Mouse (Mus musculus) myocyte (in vitro differentiated cells): ENCODE measurements at regions not wholly inside any gene's neighbourhood (a gene's known extent, or its start where the extent isn't known, plus 50 kb on each side); places are given as distances from the start of the nearest gene placed in this dataset.
A peak's percentile ranks its signal among the peaks of the same experiment; 100 is the strongest.

Experiments
- H3K27me3 ChIP-seq: one replicate; pipeline ENCODE4 v1.6.1; 2011; ENCODE audit not compliant: control insufficient read depth, insufficient read depth, insufficient read length
- H3K36me3 ChIP-seq: one replicate; pipeline ENCODE4 v1.6.1; 2011; ENCODE audit not compliant: control insufficient read depth, insufficient read depth
- H3K4me2 ChIP-seq: one replicate; pipeline ENCODE4 v1.6.1; 2011; ENCODE audit warnings: low read depth, control low read depth
- H3K4me3 ChIP-seq: one replicate; pipeline ENCODE4 v1.5.1; 2011; ENCODE audit warnings: mild to moderate bottlenecking, control low read depth, moderate library complexity
- H3K79me2 ChIP-seq: one replicate; pipeline ENCODE4 v1.6.1; 2011; ENCODE audit not compliant: control insufficient read depth, insufficient read depth
- H3ac ChIP-seq: one replicate; pipeline ENCODE4 v1.6.1; 2011; ENCODE audit not compliant: control insufficient read depth, insufficient read length
- CEBPB ChIP-seq: IDR thresholded peaks from 2 replicates; pipeline ENCODE4 v1.6.1; 2011; ENCODE audit warnings: mild to moderate bottlenecking, moderate library complexity; ENCODE audit not compliant: poor library complexity, insufficient read depth, severe bottlenecking
- E2F4 ChIP-seq: IDR thresholded peaks from one replicate; pipeline ENCODE4 v1.6.1; 2011; ENCODE audit warnings: mild to moderate bottlenecking, control low read depth, moderate library complexity; ENCODE audit not compliant: insufficient read depth
- MAX ChIP-seq: IDR thresholded peaks from one replicate; pipeline ENCODE4 v1.6.1; 2011; ENCODE audit warnings: low read depth, mild to moderate bottlenecking, control low read depth
- MYOD1 ChIP-seq, 3 experiments: IDR thresholded peaks; one replicate each; pipeline ENCODE4 v1.6.1; 2011; ENCODE audit warnings: control low read depth in 2 of 3, low read depth in 2 of 3, mild to moderate bottlenecking in 2 of 3, moderate library complexity in 1 of 3; ENCODE audit not compliant: insufficient read length in 2 of 3, control insufficient read depth in 1 of 3
- MYOG ChIP-seq, 3 experiments: IDR thresholded peaks; one replicate each; pipeline ENCODE4 v1.6.1; 2011; ENCODE audit warnings: control low read depth in 2 of 3, low read depth in 2 of 3, mild to moderate bottlenecking in 2 of 3; ENCODE audit not compliant: insufficient read length in 2 of 3, control insufficient read depth in 1 of 3, insufficient read depth in 1 of 3
- POLR2A ChIP-seq: IDR thresholded peaks from one replicate; pipeline ENCODE4 v1.6.1; 2011; ENCODE audit warnings: low read depth, mild to moderate bottlenecking, control low read depth, moderate library complexity; ENCODE audit not compliant: insufficient read length
- POLR2AphosphoS2 ChIP-seq: IDR thresholded peaks from one replicate; pipeline ENCODE4 v1.6.1; 2011; ENCODE audit warnings: low read depth, control low read depth; ENCODE audit not compliant: insufficient read length
- REST ChIP-seq: IDR thresholded peaks from one replicate; pipeline ENCODE4 v1.6.1; 2011; ENCODE audit warnings: mild to moderate bottlenecking, control low read depth, moderate library complexity; ENCODE audit not compliant: insufficient read depth, insufficient read length
- SRF ChIP-seq: IDR thresholded peaks from one replicate; pipeline ENCODE4 v1.6.1; 2011; ENCODE audit warnings: low read depth; ENCODE audit not compliant: control insufficient read depth, insufficient read length
- TCF12 ChIP-seq: IDR thresholded peaks from one replicate; pipeline ENCODE4 v1.6.1; 2011; ENCODE audit warnings: mild to moderate bottlenecking, control low read depth; ENCODE audit not compliant: poor library complexity, insufficient read depth, severe bottlenecking
- TCF3 ChIP-seq: IDR thresholded peaks from one replicate; pipeline ENCODE4 v1.6.1; 2011; ENCODE audit warnings: low read depth, control low read depth; ENCODE audit not compliant: insufficient read length
- USF1 ChIP-seq: IDR thresholded peaks from one replicate; pipeline ENCODE4 v1.6.1; 2011; ENCODE audit warnings: low read depth, mild to moderate bottlenecking, control low read depth, moderate library complexity

- H3K4me2 ChIP-seq = no peak overlapping the region
- H3K27me3 ChIP-seq = no peaks in the 10 kb centered on the region
- H3K79me2 ChIP-seq = no peaks in the 10 kb centered on the region
- H3ac ChIP-seq = no peak overlapping the region
- no peak overlapping the region for H3K4me3 ChIP-seq
- no peak for TF ChIP-seq TCF3
- TF ChIP-seq TCF12 = no peak
- TF ChIP-seq MYOD1 (IDR thresholded peaks at IDR 0.05; ENCODE audit: control insufficient read depth in 1 of 3, insufficient read length in 2 of 3, low read depth in 2 of 3) = no peak
- TF ChIP-seq SRF = no peak
- no peak for TF ChIP-seq POLR2AphosphoS2
- TF ChIP-seq POLR2A = no peak
- no peak for TF ChIP-seq MYOG (IDR thresholded peaks at IDR 0.05; ENCODE audit: control insufficient read depth in 1 of 3, insufficient read depth in 1 of 3, insufficient read length in 2 of 3, low read depth in 2 of 3)
- TF ChIP-seq CEBPB = no peak
- no peak for TF ChIP-seq USF1
- TF ChIP-seq E2F4 = no peak
- TF ChIP-seq MAX = no peak
- no peak for TF ChIP-seq REST
- H3K36me3 ChIP-seq = no peaks in the 10 kb centered on the region
Measured at GRCm38 (mm10) chr1:45023336-45023735, 288.0 kb upstream of the Col3a1 start.

DNA sequence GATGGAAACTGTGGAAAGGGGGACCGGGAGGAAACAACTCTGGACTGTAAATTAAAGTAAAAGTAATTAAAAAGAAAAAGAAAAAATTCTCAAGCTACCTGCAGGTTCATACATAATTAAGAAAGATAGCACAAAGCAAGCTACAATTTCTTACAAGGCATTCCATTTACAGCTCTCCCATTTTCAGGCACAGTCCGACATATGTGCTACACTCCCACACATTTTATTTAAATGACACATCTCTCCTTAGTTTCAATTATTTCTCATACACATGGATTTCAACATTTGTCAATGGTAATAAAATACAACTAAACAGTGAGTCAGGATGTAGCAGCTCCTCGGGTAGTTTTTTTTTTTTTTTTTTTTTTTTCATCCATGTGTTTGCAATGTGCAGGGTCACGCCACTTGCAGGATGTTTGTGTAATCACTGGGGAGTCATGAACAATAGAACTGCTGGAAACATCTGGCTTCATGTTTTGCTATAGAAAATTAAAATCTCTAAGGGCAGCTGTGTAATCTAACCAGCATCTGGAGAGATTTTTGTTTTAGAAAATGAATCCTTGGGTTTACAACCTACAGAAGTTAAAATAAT is 279.8 kb upstream of the Col3a1 start:
- TF ChIP-seq USF1 (no peak), MYOG (IDR thresholded peaks at IDR 0.05; ENCODE audit: control insufficient read depth in 1 of 3, insufficient read depth in 1 of 3, insufficient read length in 2 of 3, low read depth in 2 of 3) (no peak), POLR2AphosphoS2 (no peak), CEBPB (peak; percentile 72)
- no peak overlapping the region for H3K4me3 ChIP-seq
- peak overlapping the region; percentile 43 for H3K4me2 ChIP-seq
- no peak overlapping the region for H3ac ChIP-seq
- no peaks in the 10 kb centered on the region for H3K36me3 ChIP-seq
- H3K27me3 ChIP-seq = no peaks in the 10 kb centered on the region
- no peaks in the 10 kb centered on the region for H3K79me2 ChIP-seq

- no peak overlapping the region for H3ac ChIP-seq
- H3K79me2 ChIP-seq = no peaks in the 10 kb centered on the region
- no peaks in the 10 kb centered on the region for H3K27me3 ChIP-seq
- no peak overlapping the region for H3K4me3 ChIP-seq
- H3K4me2 ChIP-seq = no peak overlapping the region
- TF ChIP-seq REST = no peak
- peak; percentile 50; the same call in 1 of the 2 replicates for TF ChIP-seq CEBPB
- no peaks in the 10 kb centered on the region for H3K36me3 ChIP-seq
Measured at GRCm38 (mm10) chr1:45033343-45033742, 278.0 kb upstream of the Col3a1 start.

- Histone ChIP-seq H3K4me3 (no peak overlapping the region), H3K4me2 (peak overlapping the region; percentile 44), H3K79me2 (no peaks in the 10 kb centered on the region), H3K36me3 (no peaks in the 10 kb centered on the region), H3ac (no peak overlapping the region), H3K27me3 (no peaks in the 10 kb centered on the region)
- TF ChIP-seq MYOG (IDR thresholded peaks at IDR 0.05; ENCODE audit: control insufficient read depth in 1 of 3, insufficient read depth in 1 of 3, insufficient read length in 2 of 3, low read depth in 2 of 3) = no peak
- no peak for TF ChIP-seq E2F4
- TF ChIP-seq SRF = no peak
- TF ChIP-seq USF1 = no peak
- TF ChIP-seq TCF3 = no peak
- TF ChIP-seq REST = no peak
- TF ChIP-seq MAX = no peak
- no peak for TF ChIP-seq TCF12
- no peak for TF ChIP-seq CEBPB
- TF ChIP-seq POLR2A = no peak
- no peak for TF ChIP-seq MYOD1 (IDR thresholded peaks at IDR 0.05; ENCODE audit: control insufficient read depth in 1 of 3, insufficient read length in 2 of 3, low read depth in 2 of 3)
- TF ChIP-seq POLR2AphosphoS2 = no peak
Measured at GRCm38 (mm10) chr1:45041328-45041727, 270.0 kb upstream of the Col3a1 start.

GRCm38 (mm10) chr1:45041815-45042214 is 269.5 kb upstream of the Col3a1 start:
- Histone ChIP-seq H3K36me3 (no peaks in the 10 kb centered on the region), H3ac (no peak overlapping the region), H3K79me2 (no peaks in the 10 kb centered on the region), H3K27me3 (no peaks in the 10 kb centered on the region), H3K4me3 (no peak overlapping the region), H3K4me2 (peak overlapping the region; percentile 10)
- TF ChIP-seq CEBPB (peak; percentile 96), SRF (no peak), MYOD1 (IDR thresholded peaks at IDR 0.05; ENCODE audit: control insufficient read depth in 1 of 3, insufficient read length in 2 of 3, low read depth in 2 of 3) (no peak)
